Mouse (Mus musculus) ES-E14 (cell line): Measurements from ENCODE around the gene Myo1d. TPM values are rescaled to one million over a fixed set of nuclear protein-coding genes. Genes with fewer than 3 reads are reported as not detected.
A peak's percentile ranks its signal among the peaks of the same experiment; 100 is the strongest.

Experiments
- DNase-seq: peaks from one replicate; pipeline ENCODE4 v3.0.0-alpha.2; 2013; ENCODE audit warnings: low read depth, low spot score
- H3K27ac ChIP-seq: 2 replicates; pipeline ENCODE4 v1.5.1; 2012; ENCODE audit warnings: low read depth, mild to moderate bottlenecking, low read length, moderate library complexity, mixed read lengths; ENCODE audit not compliant: poor library complexity, insufficient read depth, severe bottlenecking
- H3K36me3 ChIP-seq: 2 replicates; pipeline ENCODE4 v1.6.1; 2012; ENCODE audit warnings: mild to moderate bottlenecking, low read length, moderate library complexity, mixed read lengths; ENCODE audit not compliant: control insufficient read depth, poor library complexity, insufficient read depth, severe bottlenecking
- H3K4me1 ChIP-seq, 2 experiments: fragments of 150-350 bp in 1 of 2; sonication (generic) in 1 of 2; 2 replicates each; pipeline ENCODE4 v1.6.1; 2012; ENCODE audit warnings: low read length in 2 of 2, mild to moderate bottlenecking in 1 of 2, mixed read lengths in 1 of 2; ENCODE audit not compliant: control insufficient read depth in 2 of 2, insufficient read depth in 2 of 2, poor library complexity in 1 of 2
- H3K4me3 ChIP-seq, 2 experiments: fragments of 150-350 bp in 1 of 2; sonication (generic) in 1 of 2; 2 replicates each; pipeline ENCODE4 v1.5.1; 2012; ENCODE audit warnings: low read length in 2 of 2, low read depth in 1 of 2, mild to moderate bottlenecking in 1 of 2, mixed read lengths in 1 of 2; ENCODE audit not compliant: insufficient read depth in 1 of 2, poor library complexity in 1 of 2, severe bottlenecking in 1 of 2
- H3K9ac ChIP-seq: 2 replicates; pipeline ENCODE4 v1.6.1; 2012; ENCODE audit warnings: low read depth, mild to moderate bottlenecking, low read length, mixed read lengths; ENCODE audit not compliant: poor library complexity, insufficient read depth, severe bottlenecking
- H3K9me3 ChIP-seq: fragments of 150-350 bp; sonication (generic); 2 replicates; pipeline ENCODE4 v1.6.1; 2012; ENCODE audit warnings: low read depth, mild to moderate bottlenecking, low read length; ENCODE audit not compliant: control insufficient read depth, insufficient read depth
- CHD2 ChIP-seq: IDR thresholded peaks from 2 replicates; pipeline ENCODE4 v1.6.1; 2014; ENCODE audit warnings: mild to moderate bottlenecking, low read depth, low read length, inconsistent platforms
- HCFC1 ChIP-seq: IDR thresholded peaks from 2 replicates; pipeline ENCODE4 v1.6.1; 2012; ENCODE audit warnings: low read length, inconsistent platforms, borderline replicate concordance; ENCODE audit not compliant: insufficient read depth
- MAFK ChIP-seq: IDR thresholded peaks from 2 replicates; pipeline ENCODE4 v1.6.1; 2014; ENCODE audit warnings: mild to moderate bottlenecking, low read depth, low read length, inconsistent platforms; ENCODE audit not compliant: insufficient read depth
- ZC3H11A ChIP-seq: IDR thresholded peaks from 2 replicates; pipeline ENCODE4 v1.6.1; 2012; ENCODE audit warnings: low read depth, mild to moderate bottlenecking, inconsistent platforms, low read length, borderline replicate concordance
- ZNF384 ChIP-seq: IDR thresholded peaks from 2 replicates; pipeline ENCODE4 v1.6.1; 2012; ENCODE audit warnings: low read depth, low read length, inconsistent platforms
- in situ Hi-C, 2 experiments: fragments of 600-800 bp; cut with MboI; formaldehyde crosslinking; loops; one replicate each; pipeline ENCODE4 v1.15.1; 2025; ENCODE audit warnings: low sequenced_read_pairs in 2 of 2, inconsistent platforms in 1 of 2; ENCODE audit not compliant: unreplicated experiment in 2 of 2
- total RNA-seq: library from RNA; depleted of rRNA; stranded (reverse); fragments of 300-350 nt; gene quantifications from 2 replicates; pipeline ENCODE4 v1.2.3, GENCODE M21; 2012

Myo1d gene
- total RNA-seq, 1 experiment = 2.9 TPM

DNA sequence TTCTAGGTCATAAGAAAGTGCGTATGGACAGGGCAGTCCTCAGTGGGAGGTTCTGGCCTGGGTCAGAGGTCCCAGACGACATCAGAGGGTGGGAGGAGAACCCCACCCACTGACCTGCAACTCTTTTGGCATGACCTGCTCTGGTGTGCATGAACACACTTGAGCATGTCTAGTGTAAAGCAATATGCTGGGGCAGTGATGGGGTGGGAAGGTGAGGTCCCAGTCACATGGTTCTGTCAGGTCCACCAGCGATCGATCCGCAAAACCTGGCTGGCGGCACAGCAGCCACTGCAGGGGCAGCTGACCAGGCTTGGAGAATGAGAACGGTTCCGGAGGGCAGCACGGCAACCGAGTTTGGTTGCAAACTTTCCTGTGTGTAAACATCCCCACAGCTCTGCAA, 297.5 kb downstream of the Myo1d start:
- Histone ChIP-seq H3K27ac (no peak overlapping the region), H3K9ac (no peak overlapping the region), H3K9me3 (no peaks in the 10 kb centered on the region), H3K4me1 (peaks cover 0 to 7% of the 10 kb centered on the region in 2 experiments; a peak in 1 of 4 replicates), H3K36me3 (no peaks in the 10 kb centered on the region), H3K4me3 (no peak overlapping the region)
- no peak for DNase-seq
- in situ Hi-C loops = no loop called here
- TF ChIP-seq HCFC1 (no peak), MAFK (no peak), ZNF384 (no peak), CHD2 (no peak), ZC3H11A (no peak)

DNA sequence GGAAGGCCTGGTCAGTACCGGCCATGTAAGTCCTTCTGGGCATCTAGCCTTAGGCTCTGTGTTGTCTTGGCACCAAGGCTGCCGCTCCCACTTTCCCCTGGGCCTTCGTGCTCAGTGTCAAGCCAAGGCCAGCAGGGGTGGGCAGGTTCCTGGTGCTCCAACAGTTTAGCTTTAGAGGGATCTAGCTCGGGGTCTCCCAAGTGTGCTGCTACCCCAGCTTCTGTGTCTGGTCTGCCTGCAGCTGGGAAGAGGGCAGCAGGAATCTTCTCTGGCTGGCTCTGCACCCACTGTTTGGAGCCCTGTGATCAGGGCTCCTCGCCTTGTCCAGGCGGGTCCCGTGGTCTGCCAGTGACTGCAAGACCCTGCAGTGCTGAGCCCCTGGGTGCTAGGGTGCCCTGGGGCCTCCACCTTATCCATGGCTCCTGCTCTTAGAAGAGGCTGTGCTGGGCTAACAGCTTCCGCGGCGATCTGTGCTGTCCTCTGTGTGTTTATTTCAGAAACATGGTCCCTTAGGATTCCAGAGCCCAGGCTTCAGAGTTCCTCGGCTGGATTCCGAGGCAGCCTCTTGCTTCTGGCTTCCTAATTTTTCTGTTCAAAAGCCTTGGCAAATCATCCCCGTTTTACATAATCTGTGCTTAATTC, 298.3 kb downstream of the Myo1d start:
- Histone ChIP-seq H3K4me3 (no peak overlapping the region), H3K27ac (no peak overlapping the region), H3K9me3 (no peaks in the 10 kb centered on the region), H3K36me3 (no peaks in the 10 kb centered on the region), H3K9ac (no peak overlapping the region), H3K4me1 (peaks cover 0 to 7% of the 10 kb centered on the region in 2 experiments; a peak in 1 of 4 replicates)
- no peak for TF ChIP-seq ZNF384
- in situ Hi-C loops = no loop called here
- no peak for DNase-seq

DNA sequence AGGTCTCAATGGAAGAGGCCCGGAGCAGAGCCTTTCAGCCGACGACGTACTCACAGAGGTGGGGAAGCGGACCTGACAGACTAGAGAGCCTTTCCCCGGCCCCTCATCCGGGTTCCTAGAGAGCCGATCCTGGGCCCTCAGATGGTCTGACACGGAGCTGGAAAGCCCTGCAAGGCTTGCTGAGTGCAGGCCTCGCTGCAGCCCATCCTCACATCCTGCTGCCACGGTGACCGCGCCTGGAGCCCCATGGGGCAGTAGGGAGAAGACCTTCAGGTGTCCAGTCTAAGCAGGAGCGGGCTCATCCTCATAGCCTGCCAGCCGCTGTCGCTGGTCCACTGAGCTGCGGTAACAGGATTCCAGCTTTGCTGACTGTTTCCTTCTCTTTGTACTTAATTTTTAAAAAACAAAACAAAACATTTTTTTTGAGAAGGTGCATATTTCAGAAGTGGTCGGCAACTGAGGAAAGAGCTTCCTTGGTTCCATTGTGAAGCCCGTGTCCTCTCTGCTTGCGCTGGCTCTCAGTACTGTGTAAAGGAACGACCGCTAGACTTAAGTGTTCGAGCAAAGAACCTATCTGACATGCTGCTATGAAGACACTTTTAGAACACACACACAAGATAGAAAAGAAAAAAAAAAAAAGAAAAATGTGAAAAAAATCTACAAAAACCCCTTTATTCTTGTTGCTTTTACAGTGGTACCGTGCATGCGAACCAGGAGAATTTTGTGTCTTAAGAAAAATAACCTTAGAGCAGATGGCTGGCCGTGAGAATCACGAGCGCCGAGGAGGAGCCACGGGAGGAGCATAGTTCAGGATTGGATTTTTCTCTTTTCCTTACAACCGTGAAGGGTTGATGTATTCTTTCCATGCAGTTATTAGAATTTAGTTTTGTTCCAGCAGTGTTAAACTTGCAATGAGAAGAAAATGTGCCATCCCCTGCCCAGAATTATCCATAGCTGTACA, 299.6 kb downstream of the Myo1d start:
- Histone ChIP-seq H3K4me3 (0 out of 4 replicates have a peak overlapping the region, but pooled peaks of 1 of the 2 experiments have one; percentile 34), H3K9me3 (no peaks in the 10 kb centered on the region), H3K27ac (no peak overlapping the region), H3K9ac (no peak overlapping the region), H3K36me3 (no peaks in the 10 kb centered on the region), H3K4me1 (peaks cover 0 to 9% of the 10 kb centered on the region in 2 experiments; a peak in 1 of 4 replicates)
- TF ChIP-seq MAFK (no peak), CHD2 (no peak), ZNF384 (no peak), ZC3H11A (no peak), HCFC1 (no peak)
- no peak for DNase-seq
- in situ Hi-C loops = no loop called here

DNA sequence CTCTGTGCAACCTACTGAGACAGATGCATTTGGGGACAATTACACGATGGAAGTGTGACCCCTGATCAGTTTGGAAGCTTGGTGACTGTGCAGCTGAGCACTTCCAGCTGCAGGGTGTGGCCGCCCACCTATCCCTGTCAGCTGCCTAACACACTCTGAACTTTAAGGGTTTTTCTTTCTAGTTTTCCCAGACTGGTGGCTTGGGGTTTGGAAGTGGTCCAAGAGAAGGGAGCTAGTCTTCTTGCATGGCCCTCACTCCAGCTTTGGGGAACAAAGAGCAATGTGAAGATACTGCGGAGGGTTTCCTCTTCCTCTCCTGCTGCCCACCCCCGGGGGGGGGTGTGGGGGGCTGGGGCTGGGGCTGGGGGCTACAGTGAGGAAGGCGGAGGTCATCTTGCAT, 300.4 kb downstream of the Myo1d start:
- Histone ChIP-seq H3K9ac (no peak overlapping the region), H3K27ac (no peak overlapping the region), H3K4me3 (no peak overlapping the region)

More for the DNA sequence above, 300.4 kb downstream of the Myo1d start:
- peaks cover 0 to 12% of the 10 kb centered on the region in 2 experiments; a peak in 1 of 4 replicates for H3K4me1 ChIP-seq
- in situ Hi-C loops = no loop called here
- TF ChIP-seq ZNF384 (no peak), HCFC1 (no peak), CHD2 (no peak), MAFK (no peak), ZC3H11A (no peak)
- DNase-seq = no peak
- H3K9me3 ChIP-seq = no peaks in the 10 kb centered on the region
- H3K36me3 ChIP-seq = no peaks in the 10 kb centered on the region; the same call in 1 of the 2 replicates
